Mouse (Mus musculus) limb, embryonic 10.5 days (tissue): ENCODE measurements around the gene Marveld3. TPM values are rescaled to one million over a fixed set of nuclear protein-coding genes. Genes with fewer than 3 reads are reported as not detected.

Experiments used
- DNase-seq: peaks from one replicate; pipeline ENCODE4 v3.0.0-alpha.2; 2017; ENCODE audit warnings: low spot score
- H3K27ac ChIP-seq: fragments of 300-500 bp; sonication (generic); 2 replicates; pipeline ENCODE4 v1.5.1; 2016; ENCODE audit warnings: mild to moderate bottlenecking
- H3K27me3 ChIP-seq: fragments of 300-500 bp; sonication (generic); 2 replicates; pipeline ENCODE4 v1.6.1; 2016; ENCODE audit warnings: low read depth, mild to moderate bottlenecking; ENCODE audit not compliant: poor library complexity, severe bottlenecking
- H3K36me3 ChIP-seq: fragments of 300-500 bp; sonication (generic); 2 replicates; pipeline ENCODE4 v1.6.1; 2016; ENCODE audit warnings: mild to moderate bottlenecking, moderate library complexity
- H3K4me1 ChIP-seq: fragments of 300-500 bp; sonication (generic); 2 replicates; pipeline ENCODE4 v1.6.1; 2016
- H3K4me3 ChIP-seq: fragments of 300-500 bp; sonication (generic); 2 replicates; pipeline ENCODE4 v1.5.1; 2016; ENCODE audit warnings: mild to moderate bottlenecking, moderate library complexity
- H3K9me3 ChIP-seq: fragments of 300-500 bp; sonication (generic); replicated peaks from 2 replicates; pipeline ENCODE4 v1.6.1; 2016; ENCODE audit warnings: mild to moderate bottlenecking
- WGBS: fragments of 180-500 bp; shearing (Covaris S2); methylation state at CpG from one replicate; pipeline ENCODE4 v1.1.7; 2016; 5-methylcytosine and 5-hydroxymethylcytosine counted together
- polyA plus RNA-seq: library from polyadenylated mRNA; unstranded; fragments of >200 nt; fragmentation: Nextera tagmentation; extraction: Ambion mirVana; gene quantifications from 2 replicates; pipeline ENCODE4 v1.2.1, GENCODE M21; 2016

The Marveld3 gene
- polyA plus RNA-seq, 1 experiment from 2014 or later: 0.89 TPM

- Histone ChIP-seq H3K4me1 (no peaks in the 10 kb centered on the region), H3K9me3 (no peaks in the 10 kb centered on the region), H3K4me3 (no peak overlapping the region), H3K36me3 (peaks cover 59% of the 10 kb centered on the region), H3K27me3 (no peaks in the 10 kb centered on the region), H3K27ac (no peak overlapping the region)
- DNase-seq: no peak
- 95% methylated on average over 3 of the region's 3 CpGs for WGBS
These were observed 55.1 kb downstream of the Marveld3 start for GRCm38 (mm10) chr8:109906907-109907306.

DNA sequence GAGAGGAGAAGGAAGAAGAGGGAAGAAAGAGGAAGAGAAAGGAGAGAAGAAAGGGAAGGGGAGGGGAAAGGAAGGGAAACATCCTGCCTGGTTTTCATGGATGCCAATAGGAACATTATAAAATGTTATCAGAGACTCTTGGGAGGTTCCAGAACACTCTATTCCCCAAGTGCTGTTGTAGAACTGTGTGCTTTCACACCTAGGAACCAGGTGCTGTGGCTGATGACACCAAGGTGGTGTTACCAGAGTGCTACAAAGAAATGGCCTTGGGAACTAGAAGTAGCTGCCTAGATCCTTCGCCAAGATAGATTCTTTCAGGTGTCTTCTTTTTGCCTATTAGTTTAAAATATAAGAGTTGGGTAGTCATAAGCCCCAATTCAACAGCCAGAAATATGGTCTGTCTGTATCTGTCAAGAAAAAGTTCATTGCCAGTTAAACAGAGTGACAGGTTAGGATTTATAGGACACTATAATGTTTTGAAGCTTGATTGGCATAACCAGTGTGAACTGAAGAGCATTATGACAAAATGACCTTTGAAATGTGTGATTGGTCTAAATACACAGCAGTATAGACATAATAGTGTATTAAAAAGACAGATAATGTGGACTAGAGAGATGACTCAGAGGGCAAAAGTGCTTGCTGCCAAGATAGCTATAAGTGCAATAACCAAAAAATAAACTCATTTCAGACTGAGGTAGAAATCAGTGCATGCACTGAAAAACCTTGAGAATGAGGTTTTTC, 56.9 kb downstream of the Marveld3 start:
- Histone ChIP-seq H3K27me3 (no peaks in the 10 kb centered on the region), H3K4me1 (no peaks in the 10 kb centered on the region), H3K36me3 (peaks cover 48% of the 10 kb centered on the region), H3K9me3 (no peaks in the 10 kb centered on the region), H3K4me3 (no peak overlapping the region), H3K27ac (no peak overlapping the region)
- DNase-seq: no peak
- WGBS: 96% methylated on average over 1 of the region's 1 CpGs

DNA sequence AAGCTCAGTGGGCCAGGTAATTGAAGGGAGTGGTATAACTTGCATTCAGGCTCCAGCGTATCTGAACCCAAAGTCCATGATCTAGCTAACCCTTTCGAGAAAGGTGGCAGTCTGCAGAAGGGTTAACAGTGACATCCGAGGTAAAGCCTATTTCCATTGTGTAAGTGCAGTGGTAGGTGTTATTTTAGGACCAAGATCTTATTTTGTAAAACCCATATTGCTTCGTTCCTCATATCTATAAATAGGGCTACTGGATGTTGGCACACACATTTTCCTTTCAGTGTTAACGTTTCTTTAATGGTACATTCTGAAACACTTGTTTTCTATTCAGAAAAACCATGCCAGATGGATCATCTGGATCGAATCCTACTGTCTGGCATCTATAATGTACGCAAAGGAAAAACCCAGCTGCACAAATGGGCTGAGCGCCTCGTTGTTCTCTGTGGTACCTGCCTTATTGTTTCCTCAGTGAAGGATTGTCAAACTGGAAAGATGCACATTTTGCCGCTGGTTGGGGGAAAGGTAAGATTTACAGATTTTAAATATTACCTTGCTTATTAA, 58.0 kb downstream of the Marveld3 start:
- 94% methylated on average over 10 of the region's 10 CpGs for WGBS
- no peaks in the 10 kb centered on the region for H3K27me3 ChIP-seq
- no peak for DNase-seq
- H3K27ac ChIP-seq: no peak overlapping the region
- H3K9me3 ChIP-seq: no peaks in the 10 kb centered on the region
- H3K36me3 ChIP-seq: peaks cover 41% of the 10 kb centered on the region
- H3K4me1 ChIP-seq: no peaks in the 10 kb centered on the region
- no peak overlapping the region for H3K4me3 ChIP-seq

GRCm38 (mm10) chr8:109902379-109902778, 59.6 kb downstream of the Marveld3 start:
- Histone ChIP-seq H3K4me1 (no peaks in the 10 kb centered on the region), H3K27ac (no peak overlapping the region), H3K27me3 (no peaks in the 10 kb centered on the region), H3K9me3 (no peaks in the 10 kb centered on the region), H3K4me3 (no peak overlapping the region), H3K36me3 (peaks cover 27% of the 10 kb centered on the region)
- DNase-seq: no peak

Other genes starting within 250 kb of the Marveld3 start
- 8.4 and 10.2 TPM in 2 replicates for gene Atxn1l, start 224.5 kb downstream of the Marveld3 start, polyA plus RNA-seq
- gene Ap1g1, start 183.6 kb downstream of the Marveld3 start, polyA plus RNA-seq: 44.0 and 50.4 TPM in 2 replicates
- 2.0 and 2.5 TPM in 2 replicates for gene Phlpp2, start 93.7 kb downstream of the Marveld3 start, polyA plus RNA-seq
- gene Tat, start 28.2 kb upstream of the Marveld3 start, polyA plus RNA-seq: not detected in 2 replicates
- gene Chst4, start 77.5 kb upstream of the Marveld3 start, polyA plus RNA-seq: not detected in 2 replicates
- gene Zfp612, start 117.5 kb upstream of the Marveld3 start, polyA plus RNA-seq: 6.4 and 9.3 TPM in 2 replicates
- gene Gm21964, start 139.0 kb upstream of the Marveld3 start, polyA plus RNA-seq: not detected in 2 replicates
- not detected in 2 replicates for gene Gm17720, start 140.6 kb upstream of the Marveld3 start, polyA plus RNA-seq
- gene Calb2, start 206.0 kb upstream of the Marveld3 start, polyA plus RNA-seq: 2.9 and 10.2 TPM in 2 replicates